Mouse (Mus musculus): ENCODE measurements around the gene Anapc1.

DNA sequence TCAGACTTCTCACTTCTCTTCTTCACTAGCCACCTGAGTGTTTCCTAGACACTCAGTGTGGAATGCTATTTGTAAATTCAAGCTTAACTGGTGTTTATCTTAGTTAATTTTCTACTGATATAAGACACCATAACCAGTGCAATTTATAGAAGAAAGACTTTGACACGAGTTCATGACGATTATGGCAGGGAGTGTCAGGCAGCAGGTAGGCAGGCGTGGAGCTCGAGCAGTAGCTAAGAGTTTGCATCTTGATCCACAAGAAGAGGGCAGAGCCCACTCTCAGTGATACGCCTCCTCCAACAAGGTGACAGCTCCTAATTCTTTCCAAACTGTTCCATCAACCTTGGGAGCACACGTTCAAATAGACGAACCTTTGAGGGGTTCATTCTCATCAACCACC lies 39.4 kb upstream of the Anapc1 start:
- TF ChIP-seq HCFC1 (IDR thresholded peaks at IDR 0.05; ENCODE audit: borderline replicate concordance, insufficient read depth, low read length) (no peak), ZNF384 (IDR thresholded peaks at IDR 0.05; ENCODE audit: low read depth, low read length) (no peak), CHD2 (IDR thresholded peaks at IDR 0.05; ENCODE audit: low read depth, low read length) (no peak)
